Mouse (Mus musculus) cerebellum, adult 2 months (tissue): ENCODE measurements around the gene Casz1. TPM values are rescaled to one million over a fixed set of nuclear protein-coding genes. Genes with fewer than 3 reads are reported as not detected.

ENCODE experiments used
- DNase-seq, 2 experiments: peaks; one replicate each; pipeline ENCODE4 v3.0.0; 2021
- H3K27ac ChIP-seq: fragments of 200-500 bp; 2 replicates; pipeline ENCODE4 v1.5.1; 2012; ENCODE audit warnings: low read length, control low read depth, inconsistent platforms; ENCODE audit not compliant: insufficient read depth
- H3K27me3 ChIP-seq: fragments of 200-500 bp; 2 replicates; pipeline ENCODE4 v1.6.1; 2012; ENCODE audit warnings: inconsistent platforms, mild to moderate bottlenecking, low read length, moderate library complexity; ENCODE audit not compliant: control insufficient read depth, insufficient read depth
- H3K4me1 ChIP-seq: fragments of 200-500 bp; 2 replicates; pipeline ENCODE4 v1.6.1; 2011; ENCODE audit warnings: low read length; ENCODE audit not compliant: control insufficient read depth, insufficient read depth
- H3K4me3 ChIP-seq: fragments of 200-500 bp; replicated peaks from 2 replicates; pipeline ENCODE3; 2011; ENCODE audit warnings: mild to moderate bottlenecking, low read depth, low read length, control low read depth; ENCODE audit not compliant: insufficient read depth
- CTCF ChIP-seq: fragments of 200-500 bp; IDR thresholded peaks from 2 replicates; pipeline ENCODE4 v1.5.1; 2011; ENCODE audit warnings: low read depth, mild to moderate bottlenecking, control low read depth, low read length, moderate library complexity, borderline replicate concordance; ENCODE audit not compliant: insufficient read depth
- POLR2A ChIP-seq: fragments of 200-500 bp; IDR thresholded peaks from 2 replicates; pipeline ENCODE4 v1.6.1; 2011; ENCODE audit warnings: low read length, control low read depth, borderline replicate concordance; ENCODE audit not compliant: insufficient read depth
- WGBS: fragments of 180-500 bp; shearing (Covaris S2); methylation state at CpG from one replicate; pipeline ENCODE4 v1.1.7; 2018; 5-methylcytosine and 5-hydroxymethylcytosine counted together
- polyA plus RNA-seq: library from polyadenylated mRNA; depleted of rRNA; stranded (reverse); fragments of >200 nt; gene quantifications from 2 replicates; pipeline ENCODE4 v1.2.3, GENCODE M21; 2012

Casz1 gene
- polyA plus RNA-seq, 1 experiment = 1.5 TPM

DNA sequence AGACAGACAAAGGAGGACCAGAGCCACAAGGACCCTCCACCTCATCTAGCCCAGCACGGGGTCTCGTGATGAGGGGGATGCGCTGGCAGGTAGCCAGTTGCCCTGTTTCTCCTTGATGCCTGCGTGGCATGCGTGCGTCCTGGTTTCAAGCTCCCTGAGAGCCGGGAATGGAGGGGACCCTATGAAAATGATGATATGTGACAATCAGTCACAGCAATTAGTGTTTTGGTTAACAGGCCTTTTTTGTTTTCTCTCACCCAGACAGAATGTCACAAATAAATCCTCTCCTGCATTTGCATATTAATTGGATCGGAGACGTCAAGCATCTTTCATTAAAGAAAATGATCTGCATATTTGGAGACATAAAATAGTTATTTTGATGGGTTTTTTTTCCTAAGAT is 71.9 kb downstream of the Casz1 start:
- no peak overlapping the region for H3K4me3 ChIP-seq
- H3K4me1 ChIP-seq = peaks cover 13% of the 10 kb centered on the region
- 46% methylated on average over 9 of the region's 9 CpGs for WGBS
- H3K27ac ChIP-seq = no peak overlapping the region
- TF ChIP-seq CTCF = no peak
- TF ChIP-seq POLR2A = no peak
- H3K27me3 ChIP-seq = no peaks in the 10 kb centered on the region
- no peak for DNase-seq

DNA sequence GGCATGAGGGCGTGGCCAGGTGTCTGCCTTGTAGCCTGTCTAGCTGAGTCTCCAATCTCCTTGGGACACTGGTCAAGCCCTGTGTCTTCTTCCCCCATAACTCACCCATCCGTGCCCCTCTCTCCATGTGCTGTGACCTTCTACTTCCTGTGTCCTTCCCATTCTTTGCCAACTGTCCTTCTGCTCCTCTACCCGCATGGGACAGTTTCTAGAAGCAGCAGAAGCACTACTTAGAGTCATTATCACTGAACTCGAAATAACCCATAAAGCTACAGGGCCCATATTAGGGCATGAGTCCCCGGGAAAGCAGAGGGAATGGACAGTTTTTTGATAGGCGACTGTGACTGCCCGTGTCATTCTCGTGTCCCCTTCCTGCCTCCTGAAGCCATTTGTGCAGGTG is 72.6 kb downstream of the Casz1 start:
- 83% methylated on average over 8 of the region's 8 CpGs for WGBS
- TF ChIP-seq CTCF (no peak), POLR2A (no peak)
- no peak for DNase-seq
- H3K4me3 ChIP-seq = no peak overlapping the region
- peaks cover under 1% of the 10 kb centered on the region; the same call in 1 of the 2 replicates for H3K27me3 ChIP-seq
- H3K27ac ChIP-seq = no peak overlapping the region
- peaks cover 18% of the 10 kb centered on the region for H3K4me1 ChIP-seq

GRCm38 (mm10) chr4:148878192-148878983 is 74.2 kb downstream of the Casz1 start:
- peaks cover 7% of the 10 kb centered on the region for H3K4me1 ChIP-seq
- 37% methylated on average over 11 of the region's 11 CpGs for WGBS

DNA sequence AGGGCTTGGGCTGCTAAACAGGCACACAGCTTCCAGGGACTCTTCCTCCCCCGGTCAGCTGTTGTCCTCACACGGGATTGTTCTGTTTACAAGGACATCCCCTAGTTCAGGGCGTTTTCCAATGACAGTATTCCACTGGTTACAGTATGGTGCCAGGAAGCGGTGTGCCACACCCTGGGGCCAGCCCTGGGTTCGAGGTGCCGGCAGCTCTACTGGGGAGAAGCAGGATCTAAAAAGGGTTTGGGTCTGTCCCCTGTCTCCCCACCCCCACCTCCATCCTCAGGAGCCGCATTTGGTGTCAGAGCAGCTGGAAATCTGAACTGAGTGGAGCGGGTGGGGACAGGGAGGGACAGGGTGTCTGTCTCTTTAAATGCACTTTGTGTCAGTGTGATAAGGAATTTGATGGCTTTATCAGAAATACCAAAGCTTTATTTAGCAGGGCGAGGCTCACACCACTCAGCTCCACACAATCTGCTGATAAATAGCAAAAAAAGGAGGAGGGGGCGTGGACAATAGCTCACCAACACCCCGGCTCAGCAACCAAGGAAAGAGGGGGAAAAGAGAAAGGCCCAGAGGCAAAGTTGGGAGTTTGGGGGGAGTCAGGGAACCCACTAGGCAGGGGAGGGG is 74.9 kb downstream of the Casz1 start:
- no peak overlapping the region for H3K27ac ChIP-seq
- WGBS = 65% methylated on average over 11 of the region's 11 CpGs
- DNase-seq = no peak
- TF ChIP-seq POLR2A (no peak), CTCF (no peak)
- H3K27me3 ChIP-seq = peaks cover 2% of the 10 kb centered on the region; the same call in 1 of the 2 replicates
- no peak overlapping the region for H3K4me3 ChIP-seq
- peaks cover 7% of the 10 kb centered on the region for H3K4me1 ChIP-seq

More at GRCm38 (mm10) chr4:148878192-148878983, 74.2 kb downstream of the Casz1 start:
- Histone ChIP-seq H3K27ac (no peak overlapping the region), H3K4me3 (no peak overlapping the region), H3K27me3 (peaks cover 2% of the 10 kb centered on the region; the same call in 1 of the 2 replicates)
- DNase-seq = no peak
- TF ChIP-seq CTCF (no peak), POLR2A (no peak)

DNA sequence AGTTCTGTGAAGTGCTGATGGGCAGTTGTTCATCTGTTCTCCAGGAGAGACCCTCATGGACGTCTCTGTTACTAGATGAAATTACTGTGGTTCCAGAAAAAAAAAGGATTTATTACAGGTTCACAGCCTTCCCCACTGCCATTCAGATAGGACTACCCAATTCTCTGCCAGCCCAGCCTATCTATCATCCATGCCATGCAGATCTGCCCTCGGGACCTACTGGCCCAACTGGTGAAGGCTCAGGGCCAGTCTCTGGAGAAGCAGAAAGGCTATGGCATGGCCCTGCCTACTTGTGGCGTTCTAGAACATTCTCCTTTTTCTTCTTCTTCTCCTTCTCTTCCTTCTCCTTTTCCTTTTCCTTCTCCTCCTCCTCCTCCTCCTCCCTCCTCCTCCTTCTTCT is 75.4 kb downstream of the Casz1 start:
- WGBS = 98% methylated on average over 3 of the region's 3 CpGs
- TF ChIP-seq POLR2A (no peak), CTCF (no peak)
- no peak overlapping the region for H3K4me3 ChIP-seq
- no peak overlapping the region for H3K27ac ChIP-seq
- peaks cover 2% of the 10 kb centered on the region; the same call in 1 of the 2 replicates for H3K27me3 ChIP-seq
- H3K4me1 ChIP-seq = peaks cover 7% of the 10 kb centered on the region
- DNase-seq = no peak

GRCm38 (mm10) chr4:148881001-148881669 is 76.9 kb downstream of the Casz1 start:
- WGBS = 13% methylated on average over 17 of the region's 17 CpGs
- TF ChIP-seq POLR2A = no peak
- TF ChIP-seq CTCF = no peak
- H3K4me1 ChIP-seq = peaks cover 7% of the 10 kb centered on the region
- H3K27ac ChIP-seq = no peak overlapping the region
- DNase-seq = peak; percentile 67
- H3K27me3 ChIP-seq = peaks cover 2% of the 10 kb centered on the region; the same call in 1 of the 2 replicates
- no peak overlapping the region for H3K4me3 ChIP-seq

DNA sequence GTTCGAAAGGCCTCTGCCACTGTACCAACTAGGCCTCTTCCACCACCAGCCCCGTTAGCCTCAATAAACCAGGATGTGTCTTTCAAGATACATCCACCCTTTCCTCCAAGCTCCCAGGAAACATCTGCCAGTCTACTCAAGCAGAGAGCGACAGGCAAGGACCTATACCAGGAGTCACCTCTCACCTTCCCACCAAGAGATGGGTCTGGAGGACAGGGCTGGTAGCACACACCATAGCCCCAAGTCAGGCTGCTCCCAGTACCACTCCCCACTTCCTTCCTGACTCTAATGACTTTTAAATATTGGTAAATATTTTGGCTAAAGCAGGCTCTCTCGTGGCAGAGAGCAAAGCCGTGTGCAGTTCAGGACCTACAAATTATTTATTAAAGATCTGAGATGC is 77.6 kb downstream of the Casz1 start:
- H3K4me3 ChIP-seq = no peak overlapping the region
- H3K4me1 ChIP-seq = peaks cover 7% of the 10 kb centered on the region
- 79% methylated on average over 5 of the region's 5 CpGs for WGBS
- no peak for TF ChIP-seq POLR2A
- no peak for TF ChIP-seq CTCF
- DNase-seq = no peak
- peaks cover 2% of the 10 kb centered on the region; the same call in 1 of the 2 replicates for H3K27me3 ChIP-seq
- H3K27ac ChIP-seq = no peak overlapping the region
